Comparison of ENCODE assay signal across 10 mouse cellular contexts in genomic region chr16:18250231-18250630, GRCm38 (mm10). TPM values are rescaled to one million over a fixed set of nuclear protein-coding genes. Genes with fewer than 3 reads are reported as not detected.
DNase-seq lines count a peak whose midpoint lies in the region; ATAC-seq and TF ChIP-seq lines count a peak whose summit lies in the region.
"Had no signal": no experiment of that assay in that cellular context is flagged by ENCODE, and none has a peak within 500 bp of the region (broad histone marks: within the 10 kb centered on the region; RNA-seq: fewer than 3 reads in every experiment).

No protein-coding gene starts in this region.

- intact Hi-C loops in gastrocnemius, adult 2 months (cut with DNase I): no loop called here

- H3K27ac ChIP-seq in gastrocnemius, adult 2 months: no peak overlapping the region
- no peak overlapping the region for H3K27ac ChIP-seq in forebrain, embryonic 14.5 days (ENCODE audit: low read depth, low read length)
- H3K27ac ChIP-seq in liver, embryonic 13.5 days: peak overlapping the region; percentile 91

- no peak for ATAC-seq in forebrain, embryonic 14.5 days
- no peak for ATAC-seq in liver, embryonic 13.5 days (ENCODE audit: low read depth)
- no peak for ATAC-seq in megakaryocyte-erythroid progenitor cell, adult 5-6 weeks (replicated peaks; ENCODE audit: low FRiP score, low TSS enrichment, poor library complexity, severe bottlenecking)

- 57% methylated on average over 4 of the region's 4 CpGs for WGBS in forebrain, embryonic 14.5 days
- WGBS in liver, embryonic 13.5 days (ENCODE audit: insufficient replicate concordance): 48% methylated on average over 4 of the region's 4 CpGs

- H3K9ac ChIP-seq in forebrain, embryonic 14.5 days (ENCODE audit: low read length): peak overlapping the region; percentile 94
- H3K9ac ChIP-seq in liver, embryonic 13.5 days: peak overlapping the region; percentile 93

- H3K27me3 ChIP-seq in forebrain, embryonic 14.5 days (replicated peaks; ENCODE audit: control insufficient read depth, insufficient read depth, low read length): no peaks in the 10 kb centered on the region
- H3K27me3 ChIP-seq in liver, embryonic 13.5 days: no peaks in the 10 kb centered on the region

- H3K4me3 ChIP-seq in gastrocnemius, adult 2 months: peak overlapping the region; percentile 93
- H3K4me3 ChIP-seq in forebrain, embryonic 14.5 days (ENCODE audit: low read depth, low read length): peak overlapping the region; percentile 95
- H3K4me3 ChIP-seq in liver, embryonic 13.5 days (replicated peaks): peak overlapping the region; percentile 94

- H3K9me3 ChIP-seq in forebrain, embryonic 14.5 days (replicated peaks; ENCODE audit: control insufficient read depth, low read length): no peaks in the 10 kb centered on the region
- no peaks in the 10 kb centered on the region for H3K9me3 ChIP-seq in liver, embryonic 13.5 days (replicated peaks)

- no peak for TF ChIP-seq CTCF in gastrocnemius, adult 2 months (IDR thresholded peaks at IDR 0.05)

- H3K36me3 ChIP-seq in forebrain, embryonic 14.5 days (ENCODE audit: control insufficient read depth, insufficient read depth, low read length): peaks cover 71% of the 10 kb centered on the region
- peaks cover 75% of the 10 kb centered on the region for H3K36me3 ChIP-seq in liver, embryonic 13.5 days

- H3K4me2 ChIP-seq in forebrain, embryonic 14.5 days (ENCODE audit: low read length): peak overlapping the region; percentile 82
- H3K4me2 ChIP-seq in liver, embryonic 13.5 days: peak overlapping the region; percentile 95

- H3K4me1 ChIP-seq in forebrain, embryonic 14.5 days (ENCODE audit: control insufficient read depth, insufficient read depth, low read length): peaks cover 24% of the 10 kb centered on the region
- peaks cover 66% of the 10 kb centered on the region for H3K4me1 ChIP-seq in liver, embryonic 13.5 days (replicated peaks)

- no peak for DNase-seq in gastrocnemius, adult 2 months
- DNase-seq in gastrocnemius, adult 8-10 months (ENCODE audit: low spot score in 2 of 2): no peak
- peak; percentile 35 for DNase-seq in 3T3-L1 (ENCODE audit: low read depth, low spot score)
- no peak for DNase-seq in forebrain, embryonic 14.5 days (ENCODE audit: low spot score)
- DNase-seq in liver, embryonic 13.5 days: no peak
- no peak for DNase-seq in ovary, postnatal 10 days (ENCODE audit: low spot score)
- no peak for DNase-seq in kidney, adult 18-20 months

RNA-seq across cellular contexts. Expression of gene Ranbp1, which starts 1.7 kb away (rescaled TPM):
- 10 to 100 TPM; 17.9 to 28.5 TPM for total RNA-seq in gastrocnemius, adult 2 months (2021)
- total RNA-seq in gastrocnemius, adult 8-10 months (2022): 10 to 100 TPM; 15.8 to 20.5 (median 19.1) TPM
- polyA plus RNA-seq in forebrain, embryonic 14.5 days (2014; fragmentation: Nextera tagmentation; extraction: Ambion mirVana): 527 and 537 TPM in 2 replicates
- polyA plus RNA-seq in liver, embryonic 13.5 days (2015; fragmentation: Nextera tagmentation; extraction: Ambion mirVana): 491 and 563 TPM in 2 replicates
- total RNA-seq in megakaryocyte-erythroid progenitor cell, adult 5-6 weeks (2014; fragmentation: Nextera tagmentation): 485 and 544 TPM in 2 replicates
- 572 and 765 TPM in 2 replicates for total RNA-seq in megakaryocyte-erythroid progenitor cell, adult 5-6 weeks (2017)

RNA-seq across cellular contexts. Expression of gene Trmt2a, which starts 1.8 kb away (rescaled TPM):
- 10 to 100 TPM in 1 of 2 experiments, 1 to 10 TPM in 1; 9.7 to 12.0 TPM for total RNA-seq in gastrocnemius, adult 2 months (2021)
- 10 to 100 TPM in 2 of 4 experiments, 1 to 10 TPM in 2; 7.9 to 11.4 (median 9.3) TPM for total RNA-seq in gastrocnemius, adult 8-10 months (2022)
- polyA plus RNA-seq in forebrain, embryonic 14.5 days (2014; fragmentation: Nextera tagmentation; extraction: Ambion mirVana): 95.0 and 95.4 TPM in 2 replicates
- 74.8 and 74.9 TPM in 2 replicates for polyA plus RNA-seq in liver, embryonic 13.5 days (2015; fragmentation: Nextera tagmentation; extraction: Ambion mirVana)
- 162 and 237 TPM in 2 replicates for total RNA-seq in megakaryocyte-erythroid progenitor cell, adult 5-6 weeks (2014; fragmentation: Nextera tagmentation)
- total RNA-seq in megakaryocyte-erythroid progenitor cell, adult 5-6 weeks (2017): 56.6 and 73.7 TPM in 2 replicates

RNA-seq across cellular contexts. Expression of gene Gm49776, which starts 7.9 kb away (rescaled TPM):
- not detected for total RNA-seq in gastrocnemius, adult 2 months (2021)
- not detected for total RNA-seq in gastrocnemius, adult 8-10 months (2022)
- 1.8 TPM in 1 of 2 replicates, not detected in the other for polyA plus RNA-seq in forebrain, embryonic 14.5 days (2014; fragmentation: Nextera tagmentation; extraction: Ambion mirVana)
- polyA plus RNA-seq in liver, embryonic 13.5 days (2015; fragmentation: Nextera tagmentation; extraction: Ambion mirVana): 1.3 and 2.4 TPM in 2 replicates
- total RNA-seq in megakaryocyte-erythroid progenitor cell, adult 5-6 weeks (2014; fragmentation: Nextera tagmentation): not detected in 2 replicates
- 0.47 TPM in 1 of 2 replicates, not detected in the other for total RNA-seq in megakaryocyte-erythroid progenitor cell, adult 5-6 weeks (2017)
- polyA plus RNA-seq: brain, embryonic 14.5 days; gonadal fat pad, adult 2 months had no signal

RNA-seq across cellular contexts. Expression of gene Zdhhc8, which starts 15.3 kb away (rescaled TPM):
- total RNA-seq in gastrocnemius, adult 2 months (2021): 10 to 100 TPM; 21.6 to 28.7 TPM
- total RNA-seq in gastrocnemius, adult 8-10 months (2022): 10 to 100 TPM; 22.8 to 29.6 (median 26.2) TPM
- polyA plus RNA-seq in forebrain, embryonic 14.5 days (2014; fragmentation: Nextera tagmentation; extraction: Ambion mirVana): 5.9 and 10.2 TPM in 2 replicates
- 1.7 and 2.3 TPM in 2 replicates for polyA plus RNA-seq in liver, embryonic 13.5 days (2015; fragmentation: Nextera tagmentation; extraction: Ambion mirVana)
- 3.1 and 4.8 TPM in 2 replicates for total RNA-seq in megakaryocyte-erythroid progenitor cell, adult 5-6 weeks (2014; fragmentation: Nextera tagmentation)
- 0.56 and 4.5 TPM in 2 replicates for total RNA-seq in megakaryocyte-erythroid progenitor cell, adult 5-6 weeks (2017)

RNA-seq across cellular contexts. Expression of gene Ccdc188, which starts 32.6 kb away (rescaled TPM):
- total RNA-seq in gastrocnemius, adult 2 months (2021): not detected
- not detected for total RNA-seq in gastrocnemius, adult 8-10 months (2022)
- 0.13 and 0.16 TPM in 2 replicates for polyA plus RNA-seq in forebrain, embryonic 14.5 days (2014; fragmentation: Nextera tagmentation; extraction: Ambion mirVana)
- polyA plus RNA-seq in liver, embryonic 13.5 days (2015; fragmentation: Nextera tagmentation; extraction: Ambion mirVana): not detected in 2 replicates
- not detected in 2 replicates for total RNA-seq in megakaryocyte-erythroid progenitor cell, adult 5-6 weeks (2014; fragmentation: Nextera tagmentation)
- not detected in 2 replicates for total RNA-seq in megakaryocyte-erythroid progenitor cell, adult 5-6 weeks (2017)
- polyA plus RNA-seq: brain, embryonic 14.5 days had no signal

Comparison
In these comparisons a context has a peak if more than half of its experiments do, and no peak if none do; other contexts are left out.
1. RNA of gene Ranbp1, which starts 1.7 kb away (total RNA-seq): 485 to 765 TPM in megakaryocyte-erythroid progenitor cell, adult 5-6 weeks; 17.9 to 28.5 TPM in gastrocnemius, adult 2 months and 15.8 to 20.5 TPM in gastrocnemius, adult 8-10 months; every median in the first group is over 10 times any median in the second.
2. RNA of gene Trmt2a, which starts 1.8 kb away (total RNA-seq): 56.6 to 237 TPM in megakaryocyte-erythroid progenitor cell, adult 5-6 weeks; 9.7 to 12.0 TPM in gastrocnemius, adult 2 months and 7.9 to 11.4 TPM in gastrocnemius, adult 8-10 months; every median in the first group is over 4 times any median in the second.
3. Peak in every context shown above with its lines, with median percentiles within 50 percentile points of each other: H3K4me3 ChIP-seq.